Mouse (Mus musculus) spleen, postnatal 14 days (tissue): ENCODE results near the gene Olfr272.

Source experiments
- DNase-seq, 2 experiments: peaks; one replicate each; pipeline ENCODE4 v3.0.0; 2021 to 2022; ENCODE audit warnings: low spot score in 2 of 2

Olfr272 gene

GRCm38 (mm10) chr4:52919078-52919477 is at the start of gene Olfr272:
Olfr272 (minus strand) TSS chr4:52919178.
- no peak for DNase-seq

GRCm38 (mm10) chr4:52964247-52964646 is 45.3 kb upstream of the Olfr272 start, which contains the start of gene Olfr270:
Olfr270 (plus strand) TSS chr4:52964547.
- no peak for DNase-seq

DNA sequence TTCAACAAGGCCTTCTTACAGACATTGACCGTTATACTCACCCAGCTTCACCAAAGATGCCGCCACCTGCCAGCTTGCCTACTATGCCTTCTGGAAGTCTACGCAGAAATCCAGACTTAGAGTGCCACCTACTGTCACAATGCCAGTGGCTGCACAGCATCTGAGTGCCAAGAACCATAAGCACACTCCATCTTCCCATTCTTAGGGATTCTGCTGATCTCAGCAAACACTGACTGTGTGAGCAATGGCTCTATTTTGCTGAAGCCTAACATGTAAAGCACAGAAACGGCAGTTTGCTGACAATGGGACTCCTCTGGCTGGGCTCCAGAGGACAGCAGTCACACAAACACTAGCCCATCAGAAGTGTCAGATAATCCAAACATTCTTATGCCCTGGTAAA is 39.7 kb upstream of the Olfr272 start:
- DNase-seq: peak in 1 of 2 experiments; percentile 4

GRCm38 (mm10) chr4:52949005-52949404 is 30.0 kb upstream of the Olfr272 start:
- DNase-seq: no peak

DNA sequence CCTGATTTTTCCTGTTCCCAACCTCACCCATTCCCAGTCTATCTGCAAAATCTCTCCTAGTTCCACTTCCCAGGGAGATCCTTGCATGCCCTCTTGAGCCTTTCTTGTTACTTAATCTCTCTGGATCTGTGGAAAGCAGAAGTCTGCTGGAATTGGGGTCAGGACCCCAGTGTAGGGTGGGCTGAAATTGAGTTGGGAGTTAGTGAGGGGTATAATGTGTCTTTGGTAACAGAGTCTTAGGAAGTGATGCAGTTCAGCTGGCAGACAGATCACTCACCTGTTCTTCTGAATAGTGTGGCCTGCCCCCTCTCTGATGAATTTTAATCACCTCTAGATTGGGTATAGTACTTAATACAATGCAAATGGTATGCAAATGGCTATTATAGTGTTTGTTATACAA is 27.7 kb upstream of the Olfr272 start:
- DNase-seq: no peak

GRCm38 (mm10) chr4:52930480-52930879 is 11.5 kb upstream of the Olfr272 start:
- no peak for DNase-seq

- no peak for DNase-seq
These were observed 1.7 kb downstream of the Olfr272 start for GRCm38 (mm10) chr4:52917311-52917688.

DNA sequence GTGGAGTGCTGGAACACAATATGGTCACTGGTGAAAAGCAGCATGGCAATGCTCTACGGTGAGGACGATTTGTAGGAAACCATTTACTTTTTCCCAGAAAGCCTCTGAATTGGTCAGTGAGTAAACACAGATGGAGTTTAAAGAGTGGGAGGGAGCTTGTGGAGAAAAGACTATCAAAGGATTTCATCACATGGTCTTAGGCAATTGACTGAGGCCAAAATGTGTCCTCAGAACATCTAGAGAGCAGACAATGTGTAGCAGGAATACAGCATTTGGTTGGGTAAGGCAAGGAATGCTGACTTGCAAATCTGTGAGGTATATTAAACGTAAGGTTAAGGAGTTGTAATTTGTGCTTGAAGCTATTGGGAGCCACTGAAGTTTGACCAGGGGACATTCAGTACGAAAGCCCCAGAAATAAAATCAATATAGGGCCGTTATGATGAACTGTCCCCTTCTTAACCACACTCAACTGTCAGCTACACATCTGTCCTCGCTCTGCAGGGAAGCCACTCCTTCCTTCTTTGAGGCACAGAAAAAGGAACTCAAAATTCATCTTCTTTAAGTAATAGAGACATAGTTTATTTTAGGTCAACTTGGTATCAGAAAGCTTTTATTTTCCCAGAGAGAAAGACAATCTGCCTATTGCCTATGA is 2.2 kb downstream of the Olfr272 start:
- no peak for DNase-seq

GRCm38 (mm10) chr4:52912409-52912808 is 6.6 kb downstream of the Olfr272 start:
- no peak for DNase-seq

GRCm38 (mm10) chr4:52909542-52909941 is 9.4 kb downstream of the Olfr272 start:
- no peak for DNase-seq

- DNase-seq: no peak
These were observed 54.8 kb downstream of the Olfr272 start for GRCm38 (mm10) chr4:52864156-52864555.
